Comparison of ENCODE assay signal across 14 mouse cellular contexts in genomic region chr17:8702503-8702902, GRCm38 (mm10).
DNase-seq lines count a peak whose midpoint lies in the region; TF ChIP-seq lines count a peak whose summit lies in the region.
"Had no signal": no experiment of that assay in that cellular context is flagged by ENCODE, and none has a peak within 500 bp of the region (broad histone marks: within the 10 kb centered on the region; RNA-seq: fewer than 3 reads in every experiment).

No protein-coding gene starts in this region.

- no peak for TF ChIP-seq CTCF in CH12.LX (conservative IDR thresholded peaks at IDR 0.05 in 1 of 2, IDR thresholded peaks at IDR 0.05 in 1 of 2; ENCODE audit: low read depth in 2 of 2, low read length in 2 of 2)

- H3K27me3 ChIP-seq in CH12.LX (replicated peaks): no peaks in the 10 kb centered on the region
- H3K27me3 ChIP-seq: hindbrain, embryonic 15.5 days; midbrain, embryonic 15.5 days; stomach, embryonic 15.5 days had no signal

- TF ChIP-seq RAD21 in CH12.LX (IDR thresholded peaks at IDR 0.05; ENCODE audit: low read depth, low read length): no peak

- peaks cover 5 to 28% of the 10 kb centered on the region in 2 experiments for H3K4me1 ChIP-seq in CH12.LX (ENCODE audit: control insufficient read depth in 1 of 2, insufficient read depth in 2 of 2)
- H3K4me1 ChIP-seq: hindbrain, embryonic 15.5 days; midbrain, embryonic 15.5 days; stomach, embryonic 15.5 days had no signal

- no peak overlapping the region for H3K9ac ChIP-seq in CH12.LX (ENCODE audit: insufficient read depth, low read depth)
- H3K9ac ChIP-seq: hindbrain, embryonic 15.5 days; midbrain, embryonic 15.5 days; stomach, embryonic 15.5 days had no signal

- H3K4me3 ChIP-seq in CH12.LX (replicated peaks in 1 of 3; ENCODE audit: low read depth in 2 of 3, low read length in 2 of 3, poor library complexity in 1 of 3): no peak overlapping the region
- H3K4me3 ChIP-seq: hindbrain, embryonic 15.5 days; midbrain, embryonic 15.5 days; stomach, embryonic 15.5 days had no signal

- no peaks in the 10 kb centered on the region for H3K36me3 ChIP-seq in CH12.LX (replicated peaks in 1 of 2; ENCODE audit: control insufficient read depth in 1 of 2, insufficient read depth in 1 of 2, low read length in 1 of 2)
- H3K36me3 ChIP-seq: hindbrain, embryonic 15.5 days; midbrain, embryonic 15.5 days; stomach, embryonic 15.5 days had no signal

- in situ Hi-C loops in CH12.LX (cut with MboI; ENCODE audit: low pct_ligation_motif_present, low pct_unique_long_range_greater_than_20kb, low sequenced_read_pairs): no loop called here

- intact Hi-C loops in left cerebral cortex, postnatal 10 days (cut with DNase I): no loop called here
- intact Hi-C loops in heart, postnatal 25 days (cut with DNase I): no loop called here

- H3K9me3 ChIP-seq in CH12.LX (replicated peaks; ENCODE audit: low read length): peaks cover 4% of the 10 kb centered on the region
- H3K9me3 ChIP-seq: hindbrain, embryonic 15.5 days; midbrain, embryonic 15.5 days; stomach, embryonic 15.5 days had no signal

- no peak for TF ChIP-seq POLR2A in CH12.LX (IDR thresholded peaks at IDR 0.05; ENCODE audit: low read depth, low read length)

- H3K4me2 ChIP-seq in CH12.LX (ENCODE audit: insufficient read depth, low read depth, poor library complexity, severe bottlenecking): no peak overlapping the region
- H3K4me2 ChIP-seq: heart, embryonic 11.5 days; hindbrain, embryonic 15.5 days; midbrain, embryonic 15.5 days; stomach, embryonic 15.5 days had no signal

- no peak for TF ChIP-seq EP300 in CH12.LX (IDR thresholded peaks at IDR 0.05; ENCODE audit: low read length)

- dilution Hi-C loops in CH12.LX (cut with MboI; ENCODE audit: extremely low pct_ligation_motif_present, extremely low pct_unique_long_range_greater_than_20kb, low sequenced_read_pairs): no loop called here

- H3K27ac ChIP-seq in CH12.LX (ENCODE audit: insufficient read depth, low read depth): no peak overlapping the region
- H3K27ac ChIP-seq: hindbrain, embryonic 15.5 days; midbrain, embryonic 15.5 days; stomach, embryonic 15.5 days had no signal

- H3K79me2 ChIP-seq in CH12.LX (replicated peaks; ENCODE audit: control insufficient read depth, extremely low read depth, insufficient read depth, poor library complexity, severe bottlenecking): no peaks in the 10 kb centered on the region

- peak; percentile 38 for DNase-seq in CH12.LX (ENCODE audit: extremely low read depth)
- peak; percentile 86 for DNase-seq in cerebellum, adult 11-12 months
- peak; percentile 14 to 27 for DNase-seq in frontal cortex, postnatal 14 days (ENCODE audit: low spot score in 2 of 2)
- DNase-seq in left cerebral cortex, postnatal 10 days (ENCODE audit: extremely low spot score in 1 of 2, low spot score in 2 of 2): peak; percentile 28 to 45
- no peak for DNase-seq in adrenal gland, postnatal 10 days
- DNase-seq in adrenal gland, adult 8-10 months: no peak
- no peak for DNase-seq in embryo, embryonic 9.5 days (ENCODE audit: extremely low spot score)
- DNase-seq in heart, postnatal 25 days (ENCODE audit: low spot score): no peak
- DNase-seq: kidney, postnatal 25 days; lung, adult 18-20 months had no signal

TF ChIP-seq in CH12.LX, 34 proteins besides CTCF, POLR2A, EP300 and RAD21:
- peak; percentile 86 for TF ChIP-seq CHD2 (IDR thresholded peaks at IDR 0.05; ENCODE audit: low read length)
- no peak for TF ChIP-seq MXI1 (IDR thresholded peaks at IDR 0.05; ENCODE audit: low read depth, low read length)
TF ChIP-seq in CH12.LX: peak in this region for 1.

Comparison
In these comparisons a context has a peak if more than half of its experiments do, and no peak if none do; other contexts are left out.
1. DNase-seq: peak in CH12.LX (single experiment), cerebellum, adult 11-12 months (single experiment), frontal cortex, postnatal 14 days (2 of 2) and left cerebral cortex, postnatal 10 days (2 of 2); none in adrenal gland, postnatal 10 days (single experiment), adrenal gland, adult 8-10 months (single experiment), embryo, embryonic 9.5 days (single experiment) and heart, postnatal 25 days (single experiment).